Mouse (Mus musculus): ENCODE data around the gene Gm17720. TPM values are rescaled to one million over a fixed set of nuclear protein-coding genes. Genes with fewer than 3 reads are reported as not detected.
"Not testable (repeated sequence)": the region's sequence is repeated elsewhere in the genome, so short reads cannot be mapped to it uniquely, and the experiment has no call there.

Gm17720 gene
- polyA plus RNA-seq, 1 experiment, result not detected

DNA sequence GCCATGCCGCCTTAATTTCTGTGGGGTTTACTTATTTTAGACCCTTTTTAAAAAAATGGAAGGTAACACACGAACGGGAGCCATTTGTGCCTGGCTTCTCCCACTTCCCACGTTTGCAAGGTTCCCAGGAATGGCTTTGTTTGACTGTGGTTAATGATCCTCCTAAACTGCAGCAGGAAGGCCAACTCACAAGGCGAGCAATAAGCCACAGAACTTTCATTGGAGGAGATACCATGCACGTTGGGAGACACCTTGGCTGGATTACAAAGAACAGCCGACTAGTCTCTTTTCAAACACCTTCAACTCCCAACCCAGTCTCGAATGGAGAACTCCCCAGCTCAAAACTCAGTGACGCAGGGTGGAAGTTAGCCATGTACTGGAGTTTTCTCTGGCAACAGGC, 38.4 kb downstream of the Gm17720 start:
- H3K27me3 ChIP-seq (ENCODE audit: control insufficient read depth), result no peaks in the 10 kb centered on the region
- H3K36me3 ChIP-seq (ENCODE audit: control insufficient read depth), result no peaks in the 10 kb centered on the region
- no peak for TF ChIP-seq TAL1 (IDR thresholded peaks at IDR 0.05; ENCODE audit: low read length)
- TF ChIP-seq GATA1 (IDR thresholded peaks at IDR 0.05; ENCODE audit: low read length), result no peak
- peaks cover 6% of the 10 kb centered on the region; the same call in 1 of the 2 replicates for H3K9me3 ChIP-seq (ENCODE audit: control insufficient read depth, low read length)
- no peak overlapping the region for H3K4me3 ChIP-seq (replicated peaks)
- H3K4me1 ChIP-seq (ENCODE audit: control insufficient read depth), result no peaks in the 10 kb centered on the region

DNA sequence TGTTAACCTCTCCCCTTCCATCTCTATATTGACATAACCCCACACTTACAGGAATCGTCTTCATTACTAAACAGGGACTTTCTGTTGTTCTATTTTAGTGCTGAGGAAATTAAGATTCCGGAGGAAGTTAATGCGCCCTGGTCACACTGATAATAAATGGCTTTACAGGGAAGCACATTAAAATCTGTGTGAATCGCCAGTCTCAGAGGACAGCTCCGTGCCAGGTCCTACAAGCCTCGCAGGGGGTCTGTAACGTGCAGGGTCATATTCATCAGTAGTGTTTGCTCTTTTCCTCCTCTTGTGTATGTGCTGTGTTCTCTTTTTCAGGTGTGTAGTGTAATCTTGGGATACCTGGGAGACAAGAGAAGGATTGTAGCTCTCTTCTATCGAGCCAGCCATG, 44.3 kb downstream of the Gm17720 start:
- H3K27me3 ChIP-seq (ENCODE audit: control insufficient read depth), result no peaks in the 10 kb centered on the region
- H3K4me1 ChIP-seq (ENCODE audit: control insufficient read depth), result no peaks in the 10 kb centered on the region
- no peak overlapping the region for H3K4me3 ChIP-seq (replicated peaks)
- TF ChIP-seq GATA1 (IDR thresholded peaks at IDR 0.05; ENCODE audit: low read length), result no peak
- TF ChIP-seq TAL1 (IDR thresholded peaks at IDR 0.05; ENCODE audit: low read length), result no peak
- H3K36me3 ChIP-seq (ENCODE audit: control insufficient read depth), result no peaks in the 10 kb centered on the region
- no peaks in the 10 kb centered on the region for H3K9me3 ChIP-seq (ENCODE audit: control insufficient read depth, low read length)

DNA sequence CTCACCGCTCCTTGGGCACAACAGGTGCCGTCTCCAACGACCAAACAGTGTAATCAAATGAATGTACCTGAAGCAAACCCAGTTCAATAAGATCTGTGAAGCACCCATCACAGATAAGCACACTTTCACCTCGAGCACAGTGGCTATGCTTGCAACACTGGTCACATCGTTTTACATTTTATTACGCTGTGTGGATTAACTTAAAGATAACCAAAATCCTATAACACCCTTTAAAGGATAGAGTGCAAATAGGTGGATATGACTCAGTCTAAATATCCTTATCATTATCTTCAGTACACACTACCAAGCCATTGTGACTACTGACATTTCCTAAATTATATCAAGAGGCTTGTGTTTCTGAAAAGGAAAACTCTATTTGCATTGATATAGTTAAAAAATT, 51.3 kb downstream of the Gm17720 start:
- no peaks in the 10 kb centered on the region for H3K27me3 ChIP-seq (ENCODE audit: control insufficient read depth)

DNA sequence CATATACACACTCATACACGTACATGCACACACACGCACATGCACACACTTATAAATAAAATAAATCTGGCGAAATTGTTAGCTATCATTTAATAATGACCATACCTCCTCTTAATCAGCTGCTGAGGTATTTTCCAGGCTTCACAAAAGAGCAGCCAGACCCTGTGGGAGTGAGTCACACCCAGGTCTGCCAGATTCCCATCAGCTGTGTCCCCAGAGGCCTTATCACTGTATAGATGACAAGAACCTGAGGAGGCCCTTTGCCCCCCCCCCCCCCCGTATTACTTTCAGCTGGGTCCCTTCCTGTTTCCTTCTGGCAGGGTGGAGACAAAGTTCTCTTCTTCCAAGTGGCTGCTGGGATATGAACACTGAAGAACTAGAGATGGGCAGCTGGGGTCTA, 62.0 kb downstream of the Gm17720 start:
- Histone ChIP-seq H3K4me3 (replicated peaks) (no peak overlapping the region), H3K36me3 (ENCODE audit: control insufficient read depth) (no peaks in the 10 kb centered on the region), H3K9me3 (ENCODE audit: control insufficient read depth, low read length) (0 out of 2 replicates have a peak, but pooled peaks cover 2% of the 10 kb centered on the region), H3K4me1 (ENCODE audit: control insufficient read depth) (no peaks in the 10 kb centered on the region), H3K27me3 (ENCODE audit: control insufficient read depth) (no peaks in the 10 kb centered on the region)
- TF ChIP-seq GATA1 (IDR thresholded peaks at IDR 0.05; ENCODE audit: low read length) (no peak), TAL1 (IDR thresholded peaks at IDR 0.05; ENCODE audit: low read length) (no peak)

More for the DNA sequence above, 51.3 kb downstream of the Gm17720 start:
- Histone ChIP-seq H3K36me3 (ENCODE audit: control insufficient read depth) (no peaks in the 10 kb centered on the region), H3K4me1 (ENCODE audit: control insufficient read depth) (no peaks in the 10 kb centered on the region), H3K4me3 (replicated peaks) (no peak overlapping the region), H3K9me3 (ENCODE audit: control insufficient read depth, low read length) (no peaks in the 10 kb centered on the region)
- TF ChIP-seq GATA1 (IDR thresholded peaks at IDR 0.05; ENCODE audit: low read length) (no peak), TAL1 (IDR thresholded peaks at IDR 0.05; ENCODE audit: low read length) (no peak)

DNA sequence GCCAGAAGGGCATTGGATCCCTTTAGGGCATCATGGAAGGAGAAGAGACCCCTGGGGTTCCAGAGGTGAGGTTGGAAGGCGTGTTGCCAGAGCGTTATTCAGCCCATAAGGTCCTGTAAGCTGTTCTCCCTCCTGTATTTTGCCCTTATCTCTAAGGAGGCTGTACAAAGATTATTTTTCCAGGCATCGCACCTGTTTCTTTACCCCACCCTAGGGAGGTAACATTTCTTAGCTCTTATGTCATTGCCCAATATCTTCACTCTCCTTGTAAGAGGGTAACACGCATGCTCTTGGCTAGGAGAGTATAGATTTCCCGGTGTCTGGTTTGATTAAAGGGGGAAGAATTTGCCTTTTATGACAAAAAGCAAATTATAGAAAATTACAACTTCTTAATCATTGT, 62.9 kb downstream of the Gm17720 start, which contains the start of gene Chst4:
Chst4 (minus strand) TSS at position 82 of the 400 bp plus-strand sequence.
- H3K4me3 ChIP-seq (replicated peaks), result no peak within 1 kb of the TSS
- no peaks in the 10 kb centered on the region for H3K36me3 ChIP-seq (ENCODE audit: control insufficient read depth)
- H3K4me1 ChIP-seq (ENCODE audit: control insufficient read depth), result no peaks in the 10 kb centered on the region
- H3K9me3 ChIP-seq (ENCODE audit: control insufficient read depth, low read length), result 0 out of 2 replicates have a peak, but pooled peaks cover 2% of the 10 kb centered on the region
- TF ChIP-seq GATA1 (IDR thresholded peaks at IDR 0.05; ENCODE audit: low read length) (no peak), TAL1 (IDR thresholded peaks at IDR 0.05; ENCODE audit: low read length) (no peak)
- H3K27me3 ChIP-seq (ENCODE audit: control insufficient read depth), result no peaks in the 10 kb centered on the region

DNA sequence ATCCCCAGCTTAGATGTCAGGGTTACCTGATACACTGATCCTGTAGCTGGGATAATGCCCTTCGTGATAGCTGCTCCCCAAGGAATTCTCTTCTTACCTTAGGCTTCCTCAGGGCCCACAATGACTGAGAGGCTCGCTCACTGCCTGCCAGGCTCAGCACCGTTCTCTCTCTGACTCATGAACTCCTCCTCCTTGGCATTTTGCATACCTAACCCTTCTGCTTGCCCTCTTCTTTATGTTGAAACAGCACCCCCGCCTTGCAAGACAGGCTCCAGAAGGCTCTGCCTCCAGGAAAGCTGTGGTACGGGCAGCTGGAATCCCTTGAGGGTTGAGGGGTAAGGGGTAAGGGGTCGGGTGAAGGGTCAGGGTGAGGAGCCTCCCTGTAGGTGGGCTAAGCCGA, 63.3 kb downstream of the Gm17720 start:
- TF ChIP-seq TAL1 (IDR thresholded peaks at IDR 0.05; ENCODE audit: low read length) (no peak), GATA1 (IDR thresholded peaks at IDR 0.05; ENCODE audit: low read length) (no peak)
- H3K9me3 ChIP-seq (ENCODE audit: control insufficient read depth, low read length), result 0 out of 2 replicates have a peak, but pooled peaks cover 2% of the 10 kb centered on the region
- H3K4me3 ChIP-seq (replicated peaks), result no peak overlapping the region
- H3K27me3 ChIP-seq (ENCODE audit: control insufficient read depth), result no peaks in the 10 kb centered on the region
- no peaks in the 10 kb centered on the region for H3K4me1 ChIP-seq (ENCODE audit: control insufficient read depth)
- H3K36me3 ChIP-seq (ENCODE audit: control insufficient read depth), result no peaks in the 10 kb centered on the region

DNA sequence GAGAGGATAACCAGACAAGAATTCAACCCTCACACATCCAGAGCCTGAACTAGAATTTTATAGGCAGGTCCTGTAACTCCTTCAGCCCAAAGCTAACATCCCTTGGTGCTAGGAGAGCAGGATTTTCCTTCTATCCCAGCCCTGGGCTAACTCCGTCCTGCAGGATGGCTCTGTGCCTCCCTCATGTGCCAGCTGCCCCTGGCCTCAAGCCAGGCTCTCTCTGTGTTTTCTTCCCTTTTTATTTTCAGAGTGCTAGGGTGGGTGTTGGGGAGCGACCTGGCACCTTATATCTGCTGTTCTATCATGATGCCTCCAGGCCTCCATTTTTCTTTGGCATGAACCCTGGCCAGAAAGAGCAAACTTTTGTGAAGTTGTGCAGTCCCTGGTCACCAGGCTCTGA, 66.4 kb downstream of the Gm17720 start:
- TF ChIP-seq GATA1 (IDR thresholded peaks at IDR 0.05; ENCODE audit: low read length), result no peak
- TF ChIP-seq TAL1 (IDR thresholded peaks at IDR 0.05; ENCODE audit: low read length), result no peak
- no peak overlapping the region for H3K4me3 ChIP-seq (replicated peaks)
- H3K27me3 ChIP-seq (ENCODE audit: control insufficient read depth), result no peaks in the 10 kb centered on the region
- no peaks in the 10 kb centered on the region for H3K9me3 ChIP-seq (ENCODE audit: control insufficient read depth, low read length)
- H3K4me1 ChIP-seq (ENCODE audit: control insufficient read depth), result no peaks in the 10 kb centered on the region
- H3K36me3 ChIP-seq (ENCODE audit: control insufficient read depth), result no peaks in the 10 kb centered on the region

DNA sequence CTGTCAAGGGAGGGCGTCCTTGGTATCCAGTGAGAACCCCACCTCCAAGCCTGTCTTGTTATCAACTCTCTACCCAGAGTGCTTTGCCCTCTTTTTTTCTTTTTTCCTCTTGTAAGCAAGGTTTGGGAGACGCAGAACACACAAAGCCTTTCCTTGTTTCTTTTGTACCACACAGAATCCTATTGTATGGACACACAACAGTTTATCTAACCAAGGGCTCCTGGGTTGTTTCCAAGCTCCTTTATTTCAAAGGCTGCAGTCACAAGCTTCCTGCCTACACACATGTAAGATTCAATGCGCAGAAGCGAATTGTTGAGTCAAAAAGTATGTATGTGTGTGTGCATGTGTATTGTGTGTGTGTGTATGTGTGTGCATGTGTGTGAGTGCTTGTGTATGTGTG, 68.2 kb downstream of the Gm17720 start:
- Histone ChIP-seq H3K4me1 (ENCODE audit: control insufficient read depth) (no peaks in the 10 kb centered on the region), H3K4me3 (replicated peaks) (no peak overlapping the region), H3K9me3 (ENCODE audit: control insufficient read depth, low read length) (peaks cover 11% of the 10 kb centered on the region), H3K27me3 (ENCODE audit: control insufficient read depth) (no peaks in the 10 kb centered on the region), H3K36me3 (ENCODE audit: control insufficient read depth) (no peaks in the 10 kb centered on the region)
- TF ChIP-seq GATA1 (IDR thresholded peaks at IDR 0.05; ENCODE audit: low read length) (no peak), TAL1 (IDR thresholded peaks at IDR 0.05; ENCODE audit: low read length) (no peak)

DNA sequence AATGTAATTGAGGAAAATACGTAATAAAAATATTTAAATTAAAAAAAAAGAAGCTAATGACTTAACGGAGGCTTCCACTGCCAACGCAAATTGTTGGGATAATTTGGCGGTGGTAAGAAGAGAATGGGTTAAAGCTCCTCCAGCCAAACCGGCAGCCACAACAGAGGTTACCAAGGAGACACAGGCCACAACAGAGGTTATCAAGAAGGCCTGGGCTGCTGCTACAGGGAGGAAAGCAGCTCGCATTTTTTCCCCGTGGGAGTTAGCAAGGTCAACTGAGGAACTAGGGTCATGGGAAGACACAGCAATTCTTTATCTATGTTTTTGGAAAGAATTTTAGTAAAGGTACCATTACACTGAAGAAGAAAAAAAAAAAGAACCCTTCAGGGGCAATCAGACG, 68.8 kb downstream of the Gm17720 start:
- H3K27me3 ChIP-seq (ENCODE audit: control insufficient read depth); H3K4me1 ChIP-seq (ENCODE audit: control insufficient read depth); H3K36me3 ChIP-seq (ENCODE audit: control insufficient read depth); H3K4me3 ChIP-seq (replicated peaks): not testable (repeated sequence)
- peaks cover 11% of the 10 kb centered on the region for H3K9me3 ChIP-seq (ENCODE audit: control insufficient read depth, low read length)

Other genes starting within 250 kb of the Gm17720 start
- 0.45 and 0.51 TPM in 2 replicates for gene Phlpp2, start 234.2 kb downstream of the Gm17720 start, polyA plus RNA-seq (2012)
- gene Marveld3, start 140.6 kb downstream of the Gm17720 start, polyA plus RNA-seq (2012), result not detected in 2 replicates
- not detected in 2 replicates for gene Tat, start 112.3 kb downstream of the Gm17720 start, polyA plus RNA-seq (2012)
- gene Chst4, start 63.0 kb downstream of the Gm17720 start, polyA plus RNA-seq (2012), result not detected in 2 replicates
- not detected in 2 replicates for gene Zfp612, start 23.0 kb downstream of the Gm17720 start, polyA plus RNA-seq (2012)
- not detected in 2 replicates for gene Gm21964, start 1.5 kb downstream of the Gm17720 start, polyA plus RNA-seq (2012)
- not detected in 2 replicates for gene Calb2, start 65.5 kb upstream of the Gm17720 start, polyA plus RNA-seq (2012)
- 0.03 TPM in 1 of 2 replicates, not detected in the other for gene Cmtr2, start 112.9 kb upstream of the Gm17720 start, polyA plus RNA-seq (2012)
- under 0.01 TPM in 1 of 2 replicates, not detected in the other for gene Hydin, start 164.2 kb upstream of the Gm17720 start, polyA plus RNA-seq (2012)

All from erythroblast, embryonic 14.5 days (primary cell).